Mouse (Mus musculus) kidney, embryonic 15.5 days (tissue): ENCODE data around the gene Gm3646. TPM values are rescaled to one million over a fixed set of nuclear protein-coding genes. Genes with fewer than 3 reads are reported as not detected.

Source experiments
- ATAC-seq: fragments of 200-750 bp; cut with Nextera tagmentation; replicated peaks from 2 replicates; pipeline ENCODE4 v1.8.0; 2017; ENCODE audit warnings: moderate TSS enrichment; ENCODE audit not compliant: low FRiP score
- H3K27ac ChIP-seq: fragments of 300-500 bp; sonication (generic); 2 replicates; pipeline ENCODE4 v1.5.1; 2015; ENCODE audit warnings: mild to moderate bottlenecking, inconsistent platforms
- H3K27me3 ChIP-seq: fragments of 300-500 bp; sonication (generic); 2 replicates; pipeline ENCODE4 v1.6.1; 2015; ENCODE audit warnings: inconsistent platforms
- H3K36me3 ChIP-seq: fragments of 300-500 bp; sonication (generic); 2 replicates; pipeline ENCODE4 v1.6.1; 2015; ENCODE audit warnings: inconsistent platforms
- H3K4me1 ChIP-seq: fragments of 300-500 bp; sonication (generic); 2 replicates; pipeline ENCODE4 v1.6.1; 2015; ENCODE audit warnings: inconsistent platforms
- H3K4me2 ChIP-seq: fragments of 300-500 bp; sonication (generic); 2 replicates; pipeline ENCODE4 v1.6.1; 2015; ENCODE audit warnings: moderate library complexity, mild to moderate bottlenecking, inconsistent platforms
- H3K4me3 ChIP-seq: fragments of 300-500 bp; sonication (generic); replicated peaks from 2 replicates; pipeline ENCODE4 v1.5.1; 2015; ENCODE audit warnings: mild to moderate bottlenecking, inconsistent platforms
- H3K9ac ChIP-seq: fragments of 300-500 bp; sonication (generic); 2 replicates; pipeline ENCODE4 v1.6.1; 2015; ENCODE audit warnings: mild to moderate bottlenecking, inconsistent platforms
- H3K9me3 ChIP-seq: fragments of 300-500 bp; sonication (generic); replicated peaks from 2 replicates; pipeline ENCODE4 v1.6.1; 2016; ENCODE audit warnings: inconsistent platforms
- WGBS: fragments of 180-500 bp; shearing (Covaris S2); methylation state at CpG from one replicate; pipeline ENCODE4 v1.1.7; 2015; ENCODE audit warnings: mixed read lengths; 5-methylcytosine and 5-hydroxymethylcytosine counted together
- polyA plus RNA-seq: library from polyadenylated mRNA; unstranded; fragments of >200 nt; fragmentation: Nextera tagmentation; extraction: Ambion mirVana; gene quantifications from 2 replicates; pipeline ENCODE4 v1.2.1, GENCODE M21; 2015

Gm3646 gene
- polyA plus RNA-seq, 1 experiment from 2014 or later = not detected

- Histone ChIP-seq H3K9me3 (no peaks in the 10 kb centered on the region), H3K27ac (no peak overlapping the region), H3K9ac (no peak overlapping the region), H3K4me1 (peaks cover 6% of the 10 kb centered on the region), H3K4me3 (no peak overlapping the region), H3K4me2 (no peak overlapping the region), H3K36me3 (no peaks in the 10 kb centered on the region), H3K27me3 (no peaks in the 10 kb centered on the region)
- WGBS = 72% methylated on average over 14 of the region's 14 CpGs
- ATAC-seq = no peak
Observed at GRCm38 (mm10) chr1:39773991-39774729, 31.0 kb downstream of the Gm3646 start.

- Histone ChIP-seq H3K36me3 (no peaks in the 10 kb centered on the region), H3K4me2 (no peak overlapping the region), H3K27ac (no peak overlapping the region), H3K9me3 (no peaks in the 10 kb centered on the region), H3K9ac (no peak overlapping the region), H3K4me1 (peaks cover 6% of the 10 kb centered on the region), H3K4me3 (no peak overlapping the region), H3K27me3 (no peaks in the 10 kb centered on the region)
- no peak; the same call in 1 of the 2 replicates for ATAC-seq
- WGBS = 74% methylated on average over 5 of the region's 5 CpGs
Observed at GRCm38 (mm10) chr1:39773551-39773950, 31.6 kb downstream of the Gm3646 start.

- Histone ChIP-seq H3K9ac (no peak overlapping the region), H3K9me3 (no peaks in the 10 kb centered on the region), H3K27me3 (no peaks in the 10 kb centered on the region), H3K27ac (peak overlapping the region; percentile 41), H3K4me1 (peaks cover 6% of the 10 kb centered on the region), H3K36me3 (no peaks in the 10 kb centered on the region), H3K4me3 (no peak overlapping the region), H3K4me2 (no peak overlapping the region)
- WGBS = 10% methylated on average over 3 of the region's 3 CpGs
- peak; percentile 89 for ATAC-seq
Observed at GRCm38 (mm10) chr1:39772401-39773095, 32.6 kb downstream of the Gm3646 start.

GRCm38 (mm10) chr1:39770436-39770835 lies 34.7 kb downstream of the Gm3646 start:
- H3K27ac ChIP-seq = no peak overlapping the region
- no peak overlapping the region for H3K9ac ChIP-seq
- no peaks in the 10 kb centered on the region for H3K9me3 ChIP-seq
- 72% methylated on average over 5 of the region's 5 CpGs for WGBS
- no peak for ATAC-seq
- H3K4me2 ChIP-seq = no peak overlapping the region
- H3K27me3 ChIP-seq = no peaks in the 10 kb centered on the region
- peaks cover 10% of the 10 kb centered on the region for H3K4me1 ChIP-seq
- H3K4me3 ChIP-seq = no peak overlapping the region
- no peaks in the 10 kb centered on the region for H3K36me3 ChIP-seq

GRCm38 (mm10) chr1:39768017-39768416 lies 37.1 kb downstream of the Gm3646 start:
- H3K4me2 ChIP-seq = no peak overlapping the region
- no peak for ATAC-seq
- no peaks in the 10 kb centered on the region for H3K9me3 ChIP-seq
- no peak overlapping the region for H3K4me3 ChIP-seq
- no peaks in the 10 kb centered on the region for H3K27me3 ChIP-seq
- no peak overlapping the region for H3K9ac ChIP-seq
- no peak overlapping the region for H3K27ac ChIP-seq
- H3K36me3 ChIP-seq = no peaks in the 10 kb centered on the region
- peaks cover 10% of the 10 kb centered on the region for H3K4me1 ChIP-seq
- 80% methylated on average over 3 of the region's 3 CpGs for WGBS

GRCm38 (mm10) chr1:39765854-39766493 lies 39.2 kb downstream of the Gm3646 start:
- Histone ChIP-seq H3K4me2 (no peak overlapping the region), H3K36me3 (no peaks in the 10 kb centered on the region), H3K27me3 (no peaks in the 10 kb centered on the region), H3K4me3 (no peak overlapping the region), H3K9me3 (no peaks in the 10 kb centered on the region), H3K27ac (no peak overlapping the region), H3K9ac (no peak overlapping the region), H3K4me1 (peaks cover 20% of the 10 kb centered on the region)
- no peak for ATAC-seq
- WGBS = 70% methylated on average over 7 of the region's 7 CpGs

GRCm38 (mm10) chr1:39762025-39762370 lies 43.1 kb downstream of the Gm3646 start:
- ATAC-seq = peak; percentile 86
- H3K4me1 ChIP-seq = peaks cover 43% of the 10 kb centered on the region
- no peaks in the 10 kb centered on the region for H3K27me3 ChIP-seq
- H3K4me2 ChIP-seq = peak overlapping the region; percentile 54
- no peaks in the 10 kb centered on the region for H3K36me3 ChIP-seq
- no peak overlapping the region for H3K9ac ChIP-seq
- no peaks in the 10 kb centered on the region for H3K9me3 ChIP-seq
- H3K4me3 ChIP-seq = peak overlapping the region; percentile 26
- 1% methylated on average over 10 of the region's 10 CpGs for WGBS
- peak overlapping the region; percentile 90 for H3K27ac ChIP-seq

GRCm38 (mm10) chr1:39761211-39762024 lies 43.7 kb downstream of the Gm3646 start:
- Histone ChIP-seq H3K4me2 (peak overlapping the region; percentile 54), H3K9me3 (no peaks in the 10 kb centered on the region), H3K36me3 (no peaks in the 10 kb centered on the region), H3K27me3 (no peaks in the 10 kb centered on the region), H3K4me1 (peaks cover 43% of the 10 kb centered on the region), H3K4me3 (peak overlapping the region; percentile 26), H3K9ac (0 out of 2 replicates have a peak overlapping the region, but pooled peaks have one; percentile 12), H3K27ac (peak overlapping the region; percentile 90)
- WGBS = 3% methylated on average over 22 of the region's 22 CpGs
- ATAC-seq = peak; percentile 76

- H3K4me1 ChIP-seq = peaks cover 39% of the 10 kb centered on the region
- H3K36me3 ChIP-seq = no peaks in the 10 kb centered on the region
- H3K4me3 ChIP-seq = no peak overlapping the region
- 65% methylated on average over 6 of the region's 6 CpGs for WGBS
- peak overlapping the region; percentile 30 for H3K27ac ChIP-seq
- H3K9me3 ChIP-seq = no peaks in the 10 kb centered on the region
- no peak overlapping the region for H3K9ac ChIP-seq
- no peak for ATAC-seq
- no peak overlapping the region for H3K4me2 ChIP-seq
- no peaks in the 10 kb centered on the region for H3K27me3 ChIP-seq
Observed at GRCm38 (mm10) chr1:39760181-39760715, 44.9 kb downstream of the Gm3646 start.

- WGBS = 48% methylated on average over 9 of the region's 9 CpGs
- Histone ChIP-seq H3K4me3 (no peak overlapping the region), H3K4me2 (no peak overlapping the region), H3K9me3 (no peaks in the 10 kb centered on the region), H3K4me1 (peaks cover 39% of the 10 kb centered on the region), H3K9ac (no peak overlapping the region), H3K36me3 (no peaks in the 10 kb centered on the region), H3K27me3 (no peaks in the 10 kb centered on the region), H3K27ac (peak overlapping the region; percentile 33; the same call in 1 of the 2 replicates)
- ATAC-seq = no peak
Observed at GRCm38 (mm10) chr1:39759231-39760175, 45.6 kb downstream of the Gm3646 start.

- no peak overlapping the region for H3K4me3 ChIP-seq
- no peak overlapping the region for H3K27ac ChIP-seq
- no peak for ATAC-seq
- no peak overlapping the region for H3K4me2 ChIP-seq
- no peaks in the 10 kb centered on the region for H3K9me3 ChIP-seq
- 76% methylated on average over 9 of the region's 9 CpGs for WGBS
- no peaks in the 10 kb centered on the region for H3K36me3 ChIP-seq
- no peaks in the 10 kb centered on the region for H3K27me3 ChIP-seq
- H3K4me1 ChIP-seq = peaks cover 39% of the 10 kb centered on the region
- no peak overlapping the region for H3K9ac ChIP-seq
Observed at GRCm38 (mm10) chr1:39758244-39758643, 46.9 kb downstream of the Gm3646 start.
